Mouse (Mus musculus): ENCODE measurements around the gene Crtac1. TPM values are rescaled to one million over a fixed set of nuclear protein-coding genes. Genes with fewer than 3 reads are reported as not detected.

Gene Crtac1
- polyA plus RNA-seq, 1 experiment from 2014 or later, result 8.8 TPM

- WGBS, result 89% methylated on average over 15 of the region's 15 CpGs
Measured at GRCm38 (mm10) chr19:42404364-42404763, 27.2 kb downstream of the Crtac1 start.

GRCm38 (mm10) chr19:42399974-42400373 lies 31.6 kb downstream of the Crtac1 start:
- Histone ChIP-seq H3K27me3 (replicated peaks; ENCODE audit: low read depth, poor library complexity, severe bottlenecking) (no peaks in the 10 kb centered on the region), H3K36me3 (replicated peaks) (no peaks in the 10 kb centered on the region), H3K4me3 (no peak overlapping the region), H3K9me3 (no peaks in the 10 kb centered on the region), H3K4me1 (no peaks in the 10 kb centered on the region), H3K27ac (replicated peaks) (no peak overlapping the region)
- no peak for DNase-seq (ENCODE audit: low spot score)
- 64% methylated on average over 3 of the region's 3 CpGs for WGBS

More at GRCm38 (mm10) chr19:42404364-42404763, 27.2 kb downstream of the Crtac1 start:
- H3K27me3 ChIP-seq (replicated peaks; ENCODE audit: low read depth, poor library complexity, severe bottlenecking), result peaks cover 36% of the 10 kb centered on the region
- no peak overlapping the region for H3K27ac ChIP-seq (replicated peaks)
- H3K9me3 ChIP-seq, result no peaks in the 10 kb centered on the region
- peaks cover 15% of the 10 kb centered on the region for H3K4me1 ChIP-seq
- no peaks in the 10 kb centered on the region for H3K36me3 ChIP-seq (replicated peaks)
- no peak overlapping the region for H3K4me3 ChIP-seq
- DNase-seq (ENCODE audit: low spot score), result no peak

- no peaks in the 10 kb centered on the region for H3K4me1 ChIP-seq
- H3K27me3 ChIP-seq (replicated peaks; ENCODE audit: low read depth, poor library complexity, severe bottlenecking), result no peaks in the 10 kb centered on the region
- H3K36me3 ChIP-seq (replicated peaks), result no peaks in the 10 kb centered on the region
- 23% methylated on average over 11 of the region's 11 CpGs for WGBS
- no peak overlapping the region for H3K4me3 ChIP-seq
- peak; percentile 83 for DNase-seq (ENCODE audit: low spot score)
- no peak overlapping the region for H3K27ac ChIP-seq (replicated peaks)
- no peaks in the 10 kb centered on the region for H3K9me3 ChIP-seq
Measured at GRCm38 (mm10) chr19:42397281-42397680, 34.3 kb downstream of the Crtac1 start.

GRCm38 (mm10) chr19:42394848-42395534 lies 36.6 kb downstream of the Crtac1 start:
- Histone ChIP-seq H3K9me3 (no peaks in the 10 kb centered on the region), H3K4me3 (no peak overlapping the region), H3K36me3 (replicated peaks) (no peaks in the 10 kb centered on the region), H3K4me1 (no peaks in the 10 kb centered on the region), H3K27me3 (replicated peaks; ENCODE audit: low read depth, poor library complexity, severe bottlenecking) (no peaks in the 10 kb centered on the region), H3K27ac (replicated peaks) (no peak overlapping the region)
- DNase-seq (ENCODE audit: low spot score), result no peak
- 63% methylated on average over 2 of the region's 2 CpGs for WGBS

- 89% methylated on average over 4 of the region's 4 CpGs for WGBS
- no peak for DNase-seq (ENCODE audit: low spot score)
Measured at GRCm38 (mm10) chr19:42393920-42394319, 37.7 kb downstream of the Crtac1 start.

GRCm38 (mm10) chr19:42392094-42392493 lies 39.5 kb downstream of the Crtac1 start:
- no peak overlapping the region for H3K27ac ChIP-seq (replicated peaks)
- no peak overlapping the region for H3K4me3 ChIP-seq
- H3K27me3 ChIP-seq (replicated peaks; ENCODE audit: low read depth, poor library complexity, severe bottlenecking), result no peaks in the 10 kb centered on the region
- no peak for DNase-seq (ENCODE audit: low spot score)
- 87% methylated on average over 8 of the region's 8 CpGs for WGBS
- H3K36me3 ChIP-seq (replicated peaks), result no peaks in the 10 kb centered on the region
- no peaks in the 10 kb centered on the region for H3K9me3 ChIP-seq
- no peaks in the 10 kb centered on the region for H3K4me1 ChIP-seq

More at GRCm38 (mm10) chr19:42393920-42394319, 37.7 kb downstream of the Crtac1 start:
- no peaks in the 10 kb centered on the region for H3K4me1 ChIP-seq
- no peaks in the 10 kb centered on the region for H3K36me3 ChIP-seq (replicated peaks)
- no peaks in the 10 kb centered on the region for H3K27me3 ChIP-seq (replicated peaks; ENCODE audit: low read depth, poor library complexity, severe bottlenecking)
- H3K9me3 ChIP-seq, result no peaks in the 10 kb centered on the region
- no peak overlapping the region for H3K4me3 ChIP-seq
- no peak overlapping the region for H3K27ac ChIP-seq (replicated peaks)

GRCm38 (mm10) chr19:42389574-42389973 lies 42.0 kb downstream of the Crtac1 start:
- WGBS, result 93% methylated on average over 14 of the region's 14 CpGs
- no peaks in the 10 kb centered on the region for H3K36me3 ChIP-seq (replicated peaks)

GRCm38 (mm10) chr19:42384981-42385598 lies 46.5 kb downstream of the Crtac1 start:
- WGBS, result 18% methylated on average over 15 of the region's 15 CpGs
- Histone ChIP-seq H3K9me3 (no peaks in the 10 kb centered on the region), H3K27me3 (replicated peaks; ENCODE audit: low read depth, poor library complexity, severe bottlenecking) (peaks cover 51% of the 10 kb centered on the region), H3K4me3 (no peak overlapping the region), H3K27ac (replicated peaks) (no peak overlapping the region), H3K4me1 (peaks cover 24% of the 10 kb centered on the region), H3K36me3 (replicated peaks) (no peaks in the 10 kb centered on the region)
- DNase-seq (ENCODE audit: low spot score), result no peak

More at GRCm38 (mm10) chr19:42389574-42389973, 42.0 kb downstream of the Crtac1 start:
- no peak overlapping the region for H3K27ac ChIP-seq (replicated peaks)
- H3K27me3 ChIP-seq (replicated peaks; ENCODE audit: low read depth, poor library complexity, severe bottlenecking), result peaks cover 8% of the 10 kb centered on the region
- no peaks in the 10 kb centered on the region for H3K9me3 ChIP-seq
- peaks cover 10% of the 10 kb centered on the region for H3K4me1 ChIP-seq
- no peak for DNase-seq (ENCODE audit: low spot score)
- H3K4me3 ChIP-seq, result no peak overlapping the region

- peak; percentile 65 for DNase-seq (ENCODE audit: low spot score)
- peaks cover 59% of the 10 kb centered on the region for H3K27me3 ChIP-seq (replicated peaks; ENCODE audit: low read depth, poor library complexity, severe bottlenecking)
- peak overlapping the region; percentile 58 for H3K4me3 ChIP-seq
- no peaks in the 10 kb centered on the region for H3K9me3 ChIP-seq
- H3K27ac ChIP-seq (replicated peaks), result peak overlapping the region; percentile 52
- 1% methylated on average over 13 of the region's 13 CpGs for WGBS
- H3K36me3 ChIP-seq (replicated peaks), result no peaks in the 10 kb centered on the region
- H3K4me1 ChIP-seq, result peaks cover 24% of the 10 kb centered on the region
Measured at GRCm38 (mm10) chr19:42380981-42381373, 50.6 kb downstream of the Crtac1 start.

- no peaks in the 10 kb centered on the region for H3K9me3 ChIP-seq
- WGBS, result under 1% methylated on average over 26 of the region's 26 CpGs
- peaks cover 22% of the 10 kb centered on the region for H3K4me1 ChIP-seq
- peak; percentile 54 for DNase-seq (ENCODE audit: low spot score)
- peaks cover 59% of the 10 kb centered on the region for H3K27me3 ChIP-seq (replicated peaks; ENCODE audit: low read depth, poor library complexity, severe bottlenecking)
- peak overlapping the region; percentile 58 for H3K4me3 ChIP-seq
- no peaks in the 10 kb centered on the region for H3K36me3 ChIP-seq (replicated peaks)
- peak overlapping the region; percentile 52 for H3K27ac ChIP-seq (replicated peaks)
Measured at GRCm38 (mm10) chr19:42380321-42380980, 51.1 kb downstream of the Crtac1 start.

- no peak overlapping the region for H3K27ac ChIP-seq (replicated peaks)
- peaks cover 58% of the 10 kb centered on the region for H3K27me3 ChIP-seq (replicated peaks; ENCODE audit: low read depth, poor library complexity, severe bottlenecking)
- H3K36me3 ChIP-seq (replicated peaks), result no peaks in the 10 kb centered on the region
- WGBS, result 45% methylated on average over 8 of the region's 8 CpGs
- peaks cover 16% of the 10 kb centered on the region for H3K4me1 ChIP-seq
- H3K9me3 ChIP-seq, result no peaks in the 10 kb centered on the region
- no peak overlapping the region for H3K4me3 ChIP-seq
- DNase-seq (ENCODE audit: low spot score), result no peak
Measured at GRCm38 (mm10) chr19:42379798-42380197, 51.8 kb downstream of the Crtac1 start.

GRCm38 (mm10) chr19:42377206-42377605 lies 54.4 kb downstream of the Crtac1 start:
- H3K27ac ChIP-seq (replicated peaks), result no peak overlapping the region
- H3K4me1 ChIP-seq, result peaks cover 14% of the 10 kb centered on the region
- no peaks in the 10 kb centered on the region for H3K36me3 ChIP-seq (replicated peaks)
- no peak for DNase-seq (ENCODE audit: low spot score)
- peaks cover 33% of the 10 kb centered on the region for H3K27me3 ChIP-seq (replicated peaks; ENCODE audit: low read depth, poor library complexity, severe bottlenecking)
- no peaks in the 10 kb centered on the region for H3K9me3 ChIP-seq
- H3K4me3 ChIP-seq, result no peak overlapping the region
- 69% methylated on average over 3 of the region's 3 CpGs for WGBS

Data from embryonic facial prominence, embryonic 10.5 days (tissue).